Comparison of ENCODE assay signal across 20 mouse cellular contexts in genomic region chr1:38027301-38027700, GRCm38 (mm10).
"Had no signal": no experiment of that assay in that cellular context is flagged by ENCODE, and none has a peak within 500 bp of the region (broad histone marks: within the 10 kb centered on the region; RNA-seq: fewer than 3 reads in every experiment).

No protein-coding gene starts in this region.

- DNase-seq: gastrocnemius, adult 2 months; gastrocnemius, postnatal 10 days; gastrocnemius, postnatal 25 days; heart, adult 18-20 months; heart, postnatal 10 days; kidney, adult 11 months; kidney, adult 2 months; kidney, adult 9 months; kidney, postnatal 14 days; kidney, postnatal 36 days; layer of hippocampus, adult 9-11 months; layer of hippocampus, postnatal 36 days; left cerebral cortex, postnatal 4 days had no signal

- H3K4me3 ChIP-seq: gastrocnemius, adult 2 months; heart, embryonic 10.5 days; heart, embryonic 12.5 days; hindbrain, embryonic 13.5 days; hindbrain, embryonic 15.5 days; kidney, embryonic 15.5 days; limb, embryonic 13.5 days; limb, embryonic 15.5 days had no signal

- H3K4me1 ChIP-seq: heart, embryonic 10.5 days; heart, embryonic 12.5 days; hindbrain, embryonic 13.5 days; hindbrain, embryonic 15.5 days; kidney, embryonic 15.5 days; limb, embryonic 13.5 days; limb, embryonic 15.5 days had no signal
